Mouse (Mus musculus) midbrain, embryonic 12.5 days (tissue): ENCODE results near the gene Acnat2. TPM values are rescaled to one million over a fixed set of nuclear protein-coding genes. Genes with fewer than 3 reads are reported as not detected.
"Not testable (repeated sequence)": the region's sequence is repeated elsewhere in the genome, so short reads cannot be mapped to it uniquely, and the experiment has no call there.

Experiments used
- ATAC-seq: fragments of 200-750 bp; cut with Nextera tagmentation; 2 replicates; pipeline ENCODE4 v1.8.0; 2017; ENCODE audit warnings: low read depth, moderate TSS enrichment, moderate library complexity; ENCODE audit not compliant: low FRiP score
- H3K27ac ChIP-seq: fragments of 300-500 bp; sonication (generic); replicated peaks from 2 replicates; pipeline ENCODE4 v1.5.1; 2016; ENCODE audit warnings: mild to moderate bottlenecking
- H3K27me3 ChIP-seq: fragments of 300-500 bp; sonication (generic); 2 replicates; pipeline ENCODE4 v1.6.1; 2016; ENCODE audit warnings: mild to moderate bottlenecking
- H3K36me3 ChIP-seq: fragments of 300-500 bp; sonication (generic); 2 replicates; pipeline ENCODE4 v1.6.1; 2016
- H3K4me1 ChIP-seq: fragments of 300-500 bp; sonication (generic); 2 replicates; pipeline ENCODE4 v1.6.1; 2016
- H3K4me2 ChIP-seq: fragments of 300-500 bp; sonication (generic); replicated peaks from 2 replicates; pipeline ENCODE4 v1.6.1; 2016; ENCODE audit warnings: mild to moderate bottlenecking, moderate library complexity
- H3K4me3 ChIP-seq: fragments of 300-500 bp; sonication (generic); 2 replicates; pipeline ENCODE4 v1.5.1; 2016; ENCODE audit warnings: mild to moderate bottlenecking
- H3K9ac ChIP-seq: fragments of 300-500 bp; sonication (generic); replicated peaks from 2 replicates; pipeline ENCODE4 v1.6.1; 2016; ENCODE audit warnings: mild to moderate bottlenecking, moderate library complexity
- H3K9me3 ChIP-seq: fragments of 300-500 bp; sonication (generic); 2 replicates; pipeline ENCODE4 v1.6.1; 2016; ENCODE audit warnings: mild to moderate bottlenecking
- WGBS: fragments of 180-500 bp; shearing (Covaris S2); methylation state at CpG from one replicate; pipeline ENCODE4 v1.1.7; 2016; 5-methylcytosine and 5-hydroxymethylcytosine counted together
- polyA plus RNA-seq: library from polyadenylated mRNA; unstranded; fragments of >200 nt; fragmentation: Nextera tagmentation; extraction: Ambion mirVana; gene quantifications from 2 replicates; pipeline ENCODE4 v1.2.1, GENCODE M21; 2016

The Acnat2 gene
- polyA plus RNA-seq: not detected in 2 replicates

DNA sequence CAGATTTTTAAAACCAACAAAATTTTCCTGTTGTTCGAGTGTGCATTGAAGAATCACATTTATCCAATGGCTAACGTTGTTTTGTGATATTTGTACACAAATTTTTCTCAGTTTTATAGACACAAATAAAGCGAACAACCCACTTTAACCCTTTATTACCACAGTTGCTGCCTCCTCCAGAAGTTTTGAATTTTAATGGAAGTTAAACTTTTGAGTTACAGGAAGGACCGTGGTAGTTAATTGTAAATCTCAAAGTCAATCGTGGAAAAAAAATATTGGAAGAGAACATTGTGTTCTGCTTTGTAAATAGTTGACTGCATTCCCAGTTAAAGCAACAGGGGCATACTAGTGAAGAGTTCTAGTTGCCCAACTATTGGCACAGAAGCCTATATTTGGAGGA lies at the start of gene Acnat2:
Gene Acnat2, minus strand, starts transcription at position 195 of the 400 bp plus-strand sequence.
- WGBS: 88% methylated on average over 5 of the region's 5 CpGs
- ATAC-seq, H3K9ac ChIP-seq: not testable (repeated sequence)

GRCm38 (mm10) chr4:49456171-49456570 lies 48.2 kb upstream of the Acnat2 start:
- no peak for ATAC-seq
- H3K9me3 ChIP-seq: no peaks in the 10 kb centered on the region
- H3K27me3 ChIP-seq: no peaks in the 10 kb centered on the region
- H3K9ac ChIP-seq: no peak overlapping the region
- H3K27ac ChIP-seq: no peak overlapping the region
- H3K4me3 ChIP-seq: no peak overlapping the region
- H3K4me2 ChIP-seq: no peak overlapping the region
- WGBS: 71% methylated on average over 2 of the region's 2 CpGs
- H3K4me1 ChIP-seq: no peaks in the 10 kb centered on the region
- no peaks in the 10 kb centered on the region for H3K36me3 ChIP-seq

More for the DNA sequence above, at the start of gene Acnat2:
- not testable (repeated sequence) for H3K4me2 ChIP-seq, H3K27me3 ChIP-seq, H3K36me3 ChIP-seq, H3K4me1 ChIP-seq, H3K27ac ChIP-seq, H3K4me3 ChIP-seq, H3K9me3 ChIP-seq

GRCm38 (mm10) chr4:49451848-49452551 lies 44.0 kb upstream of the Acnat2 start:
- ATAC-seq: no peak
- H3K27ac ChIP-seq: no peak overlapping the region

GRCm38 (mm10) chr4:49451133-49451847 lies 43.3 kb upstream of the Acnat2 start:
- not testable (repeated sequence) for H3K27ac ChIP-seq, ATAC-seq, H3K4me3 ChIP-seq, H3K36me3 ChIP-seq, H3K9me3 ChIP-seq, H3K4me2 ChIP-seq, H3K27me3 ChIP-seq, H3K9ac ChIP-seq, H3K4me1 ChIP-seq
- 86% methylated on average over 1 of the region's 1 CpGs for WGBS

More at GRCm38 (mm10) chr4:49451848-49452551, 44.0 kb upstream of the Acnat2 start:
- Histone ChIP-seq H3K4me1 (no peaks in the 10 kb centered on the region), H3K4me3 (no peak overlapping the region), H3K9me3 (no peaks in the 10 kb centered on the region), H3K4me2 (no peak overlapping the region), H3K27me3 (no peaks in the 10 kb centered on the region), H3K9ac (no peak overlapping the region), H3K36me3 (no peaks in the 10 kb centered on the region)
- WGBS: 70% methylated on average over 1 of the region's 1 CpGs

- H3K4me1 ChIP-seq, ATAC-seq, H3K36me3 ChIP-seq, H3K4me3 ChIP-seq, H3K9ac ChIP-seq, H3K27ac ChIP-seq, H3K4me2 ChIP-seq, H3K27me3 ChIP-seq, H3K9me3 ChIP-seq: not testable (repeated sequence)
- 95% methylated on average over 3 of the region's 3 CpGs for WGBS
Measured at GRCm38 (mm10) chr4:49436968-49437367, 29.0 kb upstream of the Acnat2 start.

DNA sequence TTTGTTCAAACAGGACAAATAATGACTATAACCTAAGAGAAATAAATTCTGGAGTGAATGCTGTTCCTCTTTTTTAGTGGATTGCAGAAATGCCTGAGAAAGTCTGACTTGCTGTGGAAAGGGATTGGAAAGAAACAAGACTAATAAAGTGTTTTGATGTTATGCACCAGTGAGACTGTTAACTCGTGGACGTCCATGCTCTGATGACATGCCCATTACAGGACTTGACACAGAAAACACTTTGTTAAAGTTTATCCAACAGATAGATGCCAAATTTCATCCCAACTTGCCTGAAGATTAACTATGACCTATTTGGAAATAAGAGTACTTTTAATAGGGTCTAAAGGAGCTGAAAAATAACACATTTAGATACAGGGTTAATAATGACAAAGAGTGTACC lies 2.2 kb upstream of the Acnat2 start:
- 84% methylated on average over 2 of the region's 2 CpGs for WGBS

GRCm38 (mm10) chr4:49386873-49387272 lies 21.1 kb downstream of the Acnat2 start:
- Histone ChIP-seq H3K36me3 (no peaks in the 10 kb centered on the region), H3K9ac (no peak overlapping the region), H3K27ac (no peak overlapping the region), H3K27me3 (no peaks in the 10 kb centered on the region), H3K4me3 (no peak overlapping the region), H3K4me2 (no peak overlapping the region), H3K4me1 (no peaks in the 10 kb centered on the region), H3K9me3 (no peaks in the 10 kb centered on the region)
- no peak for ATAC-seq
- WGBS: 57% methylated on average over 2 of the region's 2 CpGs

More for the DNA sequence above, 2.2 kb upstream of the Acnat2 start:
- H3K9ac ChIP-seq, H3K9me3 ChIP-seq, ATAC-seq, H3K4me3 ChIP-seq, H3K4me2 ChIP-seq, H3K36me3 ChIP-seq, H3K27me3 ChIP-seq, H3K27ac ChIP-seq, H3K4me1 ChIP-seq: not testable (repeated sequence)

DNA sequence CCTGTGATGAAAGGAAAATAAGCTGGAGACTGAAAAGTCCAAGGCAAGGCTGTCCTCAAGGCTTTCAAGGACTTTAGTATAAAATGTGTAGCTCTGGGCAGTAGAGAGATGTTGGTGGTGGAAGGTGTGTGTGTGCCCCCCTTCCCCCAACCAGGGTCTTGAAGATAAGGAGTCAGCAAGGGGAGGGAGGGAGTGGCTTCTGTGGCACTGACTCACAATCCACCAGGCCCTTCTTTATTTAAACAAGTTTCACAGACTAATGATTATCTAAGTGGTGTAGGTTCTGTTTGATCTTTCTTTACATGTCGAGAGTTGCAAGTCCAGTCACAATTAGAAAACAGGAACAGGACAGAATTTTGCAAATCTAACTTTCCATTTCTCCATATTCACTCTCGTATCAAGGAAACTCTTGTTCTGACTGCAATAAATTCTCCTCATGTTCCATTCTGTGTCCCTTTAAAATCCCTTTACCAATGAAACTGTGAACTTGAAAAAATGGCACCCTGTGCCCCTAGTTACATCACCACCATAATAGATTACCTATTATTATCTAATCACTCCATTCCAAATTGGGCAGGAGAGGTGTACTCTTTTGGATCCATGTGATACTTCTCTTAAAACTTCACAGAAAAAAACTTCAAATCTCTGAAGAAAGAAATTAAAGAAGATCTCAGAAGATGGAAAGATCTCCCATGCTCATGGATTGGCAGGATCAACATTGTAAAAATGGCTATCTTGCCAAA lies 24.2 kb downstream of the Acnat2 start:
- not testable (repeated sequence) for ATAC-seq, H3K4me2 ChIP-seq, H3K27ac ChIP-seq, H3K9ac ChIP-seq, H3K4me3 ChIP-seq, H3K9me3 ChIP-seq, H3K27me3 ChIP-seq, H3K4me1 ChIP-seq, H3K36me3 ChIP-seq
- 75% methylated on average over 2 of the region's 2 CpGs for WGBS

GRCm38 (mm10) chr4:49368046-49368445 lies 39.9 kb downstream of the Acnat2 start:
- H3K27ac ChIP-seq, H3K4me1 ChIP-seq, H3K36me3 ChIP-seq, H3K4me2 ChIP-seq, H3K27me3 ChIP-seq, ATAC-seq, H3K9me3 ChIP-seq, H3K9ac ChIP-seq, H3K4me3 ChIP-seq: not testable (repeated sequence)
- WGBS: 87% methylated on average over 3 of the region's 3 CpGs

- Histone ChIP-seq H3K9me3 (peaks cover 4% of the 10 kb centered on the region; the same call in 1 of the 2 replicates), H3K4me1 (no peaks in the 10 kb centered on the region), H3K4me2 (no peak overlapping the region), H3K4me3 (no peak overlapping the region), H3K27ac (no peak overlapping the region), H3K9ac (no peak overlapping the region), H3K27me3 (no peaks in the 10 kb centered on the region), H3K36me3 (no peaks in the 10 kb centered on the region)
- WGBS: 87% methylated on average over 2 of the region's 2 CpGs
- no peak for ATAC-seq
Measured at GRCm38 (mm10) chr4:49357097-49357496, 50.9 kb downstream of the Acnat2 start.

DNA sequence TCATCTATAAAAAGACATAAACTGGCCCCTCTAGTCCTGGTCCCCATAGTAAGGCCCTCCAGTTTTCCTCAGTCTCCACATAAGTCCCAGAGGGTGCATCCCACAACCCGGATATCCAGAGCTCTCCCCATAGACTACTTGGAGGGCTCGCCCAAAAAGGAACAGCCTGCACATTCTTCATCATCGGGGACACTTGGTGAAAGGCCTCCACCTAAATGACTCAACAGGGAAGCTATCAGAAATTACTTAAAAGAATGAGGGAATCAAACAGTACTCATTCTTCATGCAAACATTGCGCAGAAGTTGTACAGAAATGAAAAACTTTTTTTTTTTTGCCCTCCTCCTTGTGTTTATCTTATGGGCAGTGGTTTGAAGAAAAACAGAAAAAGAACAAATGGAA lies 57.5 kb downstream of the Acnat2 start:
- no peak for ATAC-seq
- Histone ChIP-seq H3K36me3 (no peaks in the 10 kb centered on the region), H3K9me3 (no peaks in the 10 kb centered on the region), H3K4me1 (no peaks in the 10 kb centered on the region), H3K27ac (no peak overlapping the region), H3K9ac (no peak overlapping the region), H3K27me3 (no peaks in the 10 kb centered on the region), H3K4me3 (no peak overlapping the region), H3K4me2 (no peak overlapping the region)
- 92% methylated on average over 4 of the region's 4 CpGs for WGBS

DNA sequence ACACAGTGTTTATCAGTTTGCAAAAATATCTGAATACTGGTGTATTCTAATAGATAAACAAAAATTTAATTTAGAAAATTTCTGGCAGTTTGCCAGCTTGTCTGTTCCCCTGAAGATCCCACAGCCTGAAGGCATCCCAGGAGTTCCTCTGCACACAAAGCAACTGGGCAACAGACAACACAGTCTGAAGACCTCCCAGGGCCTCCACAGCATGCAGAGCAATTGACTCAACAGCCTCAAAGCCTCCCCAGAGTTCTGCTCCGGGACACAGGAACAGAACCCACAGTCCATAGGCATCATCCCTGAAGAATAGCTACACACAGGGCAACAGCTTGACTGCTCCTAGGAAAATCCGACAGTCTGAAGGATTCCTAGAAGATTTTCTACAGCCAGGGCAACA lies 59.3 kb downstream of the Acnat2 start:
- ATAC-seq: no peak
- no peak overlapping the region for H3K27ac ChIP-seq
- 34% methylated on average over 2 of the region's 2 CpGs for WGBS

More for the DNA sequence above, 59.3 kb downstream of the Acnat2 start:
- Histone ChIP-seq H3K4me1 (no peaks in the 10 kb centered on the region), H3K9ac (no peak overlapping the region), H3K36me3 (no peaks in the 10 kb centered on the region), H3K4me2 (no peak overlapping the region), H3K4me3 (no peak overlapping the region), H3K9me3 (no peaks in the 10 kb centered on the region), H3K27me3 (no peaks in the 10 kb centered on the region)
